Mouse (Mus musculus) CD4-positive, CD25-positive, alpha-beta regulatory T cell, adult 2 months (primary cell): ENCODE data around the gene Lama2.

Experiments
- DNase-seq: peaks from one replicate; pipeline ENCODE4 v3.0.0-alpha.2; 2012; ENCODE audit warnings: low read depth, low spot score

Lama2 gene

DNA sequence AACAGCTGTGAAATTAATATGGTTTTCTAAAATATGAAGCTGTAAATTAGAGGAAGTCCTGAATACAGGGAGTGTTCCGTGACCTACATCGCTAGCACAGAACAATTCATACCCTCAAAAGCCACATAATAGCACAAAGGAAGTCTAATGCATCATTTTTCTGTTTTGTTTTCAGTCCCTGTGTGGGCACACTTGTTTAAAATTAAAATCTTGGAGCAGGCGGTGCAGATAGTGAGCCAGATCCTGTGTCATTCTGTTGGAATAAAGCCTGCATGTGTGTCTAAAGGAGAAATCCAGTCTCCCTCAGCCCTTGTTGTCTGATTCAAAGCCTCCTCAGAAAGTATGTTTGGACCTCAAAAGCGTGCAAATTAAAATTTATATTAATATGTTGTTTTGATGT is 234.9 kb downstream of the Lama2 start:
- no peak for DNase-seq

DNA sequence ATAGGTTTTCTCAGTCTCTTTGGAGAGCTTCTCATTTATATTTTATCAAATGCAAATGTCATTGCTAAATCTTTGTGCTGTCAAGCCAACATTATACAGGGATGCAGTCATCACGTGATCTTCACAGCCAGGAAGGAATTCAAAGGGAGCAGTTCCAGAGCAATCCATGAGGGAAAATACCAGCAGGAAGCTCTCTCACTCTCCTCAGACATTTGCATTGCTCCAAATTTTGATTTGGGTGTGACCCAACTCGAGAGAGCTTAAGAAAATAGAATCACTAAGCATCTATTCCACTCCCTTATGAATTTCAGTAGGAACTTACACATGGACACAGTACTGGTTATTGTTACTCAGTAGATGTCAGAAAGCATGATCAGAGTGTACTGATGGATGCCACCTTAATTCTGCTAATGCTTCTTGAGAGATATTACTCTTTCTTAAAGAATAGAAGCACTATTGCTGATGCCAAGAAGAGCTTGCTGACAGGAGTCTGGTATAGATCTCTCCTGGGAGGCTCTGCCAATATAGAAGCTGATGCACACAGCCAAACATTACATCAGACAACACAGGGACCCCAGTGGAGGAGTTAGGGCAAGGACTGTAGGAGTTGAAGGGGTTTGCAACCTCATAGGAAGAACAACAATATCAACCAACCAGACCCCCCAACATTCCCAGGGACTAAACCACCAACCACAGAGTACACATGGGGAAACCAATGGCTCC is 236.5 kb downstream of the Lama2 start:
- no peak for DNase-seq

DNA sequence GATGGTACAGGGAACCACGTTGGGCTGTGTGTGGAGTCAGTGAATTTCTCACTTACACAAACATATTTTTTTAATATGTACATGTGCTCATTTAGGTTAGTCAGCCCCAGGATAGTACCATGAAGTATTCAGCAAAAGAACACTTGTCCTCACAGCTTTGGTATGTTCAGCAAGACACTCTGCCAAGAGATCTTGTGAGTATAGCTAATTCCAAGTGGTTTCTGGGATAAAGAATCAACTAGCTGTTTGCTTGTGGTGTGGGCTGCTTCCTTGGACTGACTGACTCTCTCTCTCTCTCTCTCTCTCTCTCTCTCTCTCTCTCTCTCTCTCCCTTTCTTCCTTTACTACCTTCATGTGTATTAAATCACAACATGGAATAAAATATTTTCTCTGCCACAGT is 241.3 kb downstream of the Lama2 start:
- no peak for DNase-seq

DNA sequence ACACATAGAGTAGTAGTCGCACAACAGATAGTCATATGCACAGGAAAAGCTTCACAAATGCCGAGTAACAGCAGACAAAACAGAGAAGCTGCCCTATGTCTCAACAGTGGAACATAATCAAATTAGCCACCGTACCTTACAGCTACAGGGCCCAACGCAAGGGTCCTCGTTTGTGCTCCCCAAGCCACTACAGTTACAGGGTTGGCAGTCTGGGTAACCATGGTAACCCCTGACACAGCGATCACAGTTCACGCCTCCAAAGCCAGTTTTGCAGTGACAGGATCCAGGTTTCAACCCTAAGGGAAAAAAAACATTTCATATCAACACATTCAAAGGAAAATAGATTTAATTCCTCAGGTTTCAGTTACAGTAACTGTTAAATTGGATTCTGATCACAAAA is 275.3 kb downstream of the Lama2 start:
- no peak for DNase-seq

DNA sequence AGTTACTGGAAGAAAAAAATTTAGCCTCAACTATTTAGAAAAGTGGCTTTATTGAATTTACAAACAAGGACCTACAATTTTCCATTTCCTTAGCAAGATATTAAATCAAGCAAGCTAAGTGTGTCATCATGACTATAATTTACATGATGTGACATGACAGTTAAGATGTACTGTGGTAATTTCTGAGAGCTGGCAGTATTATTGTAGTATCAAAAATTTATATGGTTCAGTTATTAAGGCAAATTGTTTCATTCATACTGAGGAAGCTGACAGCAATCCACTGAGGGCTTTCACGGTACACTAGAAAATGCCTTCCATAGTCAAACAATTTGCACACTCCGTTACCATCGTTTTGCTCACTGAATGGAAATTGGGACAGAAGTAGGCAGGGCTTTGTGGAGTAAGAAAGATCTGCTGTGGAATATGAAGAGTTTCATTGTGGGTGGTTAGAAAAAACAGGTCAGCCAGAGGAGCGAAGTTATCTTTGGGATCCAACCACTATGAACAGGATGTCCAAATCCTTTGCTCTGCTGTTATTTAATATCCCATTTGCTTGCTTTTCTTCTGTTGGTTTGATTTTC is 297.1 kb downstream of the Lama2 start:
- DNase-seq, result no peak

DNA sequence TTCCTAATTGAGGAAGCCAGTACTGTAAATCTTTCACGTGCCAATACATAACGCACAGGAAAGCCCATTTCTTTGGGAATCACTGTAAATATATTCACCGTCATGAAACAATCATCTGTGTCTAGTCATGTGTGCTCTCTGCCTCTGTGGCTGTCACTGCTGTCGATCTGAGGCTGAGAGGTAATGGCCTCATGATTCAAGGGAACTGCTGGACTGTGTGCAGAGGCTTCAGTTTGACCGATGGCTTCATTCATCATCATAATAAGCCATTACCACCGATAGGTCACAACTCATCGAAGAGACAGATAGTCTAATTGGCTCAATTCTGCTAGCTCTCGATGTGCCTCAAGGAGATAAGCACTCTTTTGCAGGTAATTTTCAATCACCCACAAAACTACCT is 312.1 kb downstream of the Lama2 start:
- DNase-seq, result no peak

DNA sequence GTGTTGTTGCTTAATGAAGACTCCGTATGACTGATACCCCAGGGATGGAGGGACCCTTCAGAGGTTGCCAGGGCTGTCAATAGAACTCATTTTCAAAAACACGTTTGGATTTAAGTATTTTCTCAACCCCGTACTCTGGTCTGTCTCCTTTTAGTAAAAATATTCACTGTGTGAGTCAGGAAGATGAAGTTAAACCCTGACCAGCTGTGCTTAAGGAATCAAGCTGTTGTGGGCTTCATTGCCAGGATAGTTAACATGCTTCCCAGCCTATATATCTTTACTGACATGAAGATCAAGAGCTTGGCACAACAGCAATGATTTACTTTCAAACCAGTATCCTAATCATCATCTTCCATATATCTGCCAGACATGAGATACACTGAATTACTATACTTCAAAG is 314.3 kb downstream of the Lama2 start:
- no peak for DNase-seq

DNA sequence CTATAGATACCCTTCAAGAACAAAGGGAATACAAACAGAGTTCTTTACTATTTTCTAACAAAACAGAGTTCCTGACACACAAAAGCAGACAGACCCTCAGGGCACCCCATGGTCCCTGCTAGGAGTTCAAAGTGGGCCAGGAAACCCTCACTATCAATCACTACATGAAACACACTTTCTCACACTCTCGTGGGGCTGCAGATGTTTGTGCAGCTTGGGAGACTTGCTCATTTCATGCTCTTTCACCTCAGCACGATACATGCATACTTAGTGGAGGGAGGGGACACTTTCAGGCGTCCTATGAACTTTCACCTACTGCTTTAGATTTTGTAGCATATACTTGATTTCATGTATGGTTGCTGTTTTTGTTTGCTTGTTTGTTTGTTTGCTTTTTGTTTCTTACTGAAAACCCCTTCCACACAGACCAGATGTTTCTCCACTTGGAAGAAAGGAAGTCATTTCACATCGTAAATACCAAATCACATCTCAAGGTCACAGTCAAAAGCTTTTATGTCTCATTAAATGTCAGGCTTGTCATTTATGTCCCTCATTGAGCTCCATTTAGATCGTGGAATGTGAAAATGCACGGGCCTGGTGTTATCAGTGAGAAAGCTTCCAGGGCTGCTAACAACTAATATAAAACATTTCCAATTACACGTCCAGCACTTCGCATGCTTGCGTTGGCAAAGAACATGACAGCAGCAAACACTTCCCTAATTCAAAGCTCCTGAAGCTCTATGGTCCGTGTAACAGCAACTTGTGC is 334.3 kb downstream of the Lama2 start:
- DNase-seq, result no peak

DNA sequence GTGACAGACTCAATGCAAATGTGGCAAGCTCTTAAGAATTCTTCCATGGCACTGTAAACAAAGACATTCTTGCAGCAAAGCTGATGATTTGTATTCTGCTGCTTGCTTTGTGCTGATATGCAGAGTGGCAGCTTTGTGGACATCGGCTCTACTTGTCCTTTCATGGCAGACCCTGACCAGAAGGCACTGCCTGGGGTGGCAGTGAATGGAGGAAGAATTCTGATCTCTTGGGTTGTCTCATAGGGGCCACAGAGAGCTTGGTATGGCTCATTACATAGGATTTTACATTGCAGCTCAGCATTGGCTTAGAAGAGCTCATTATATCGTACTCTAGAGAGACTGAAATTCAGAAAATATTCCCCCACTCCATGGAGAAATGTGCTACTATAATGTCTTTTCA is 352.1 kb downstream of the Lama2 start:
- no peak for DNase-seq

DNA sequence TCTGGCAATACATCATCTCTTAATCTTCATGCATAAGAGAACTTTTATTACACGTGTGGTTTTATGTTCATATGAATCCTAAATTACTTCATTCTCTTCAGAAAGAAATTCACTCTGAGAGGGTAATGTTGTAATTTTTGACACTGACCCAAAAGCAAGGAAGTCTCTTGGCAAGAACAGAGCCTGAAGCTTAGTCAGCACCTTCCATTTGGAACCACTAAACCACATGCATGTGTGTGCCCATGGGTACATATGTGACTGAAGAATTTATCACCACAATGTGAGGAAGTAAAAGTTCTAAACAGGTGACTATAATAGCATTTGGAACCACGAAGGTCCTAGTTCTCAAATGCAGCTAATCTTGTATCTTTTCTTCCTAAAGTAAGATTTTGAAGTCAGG is 353.7 kb downstream of the Lama2 start:
- no peak for DNase-seq

DNA sequence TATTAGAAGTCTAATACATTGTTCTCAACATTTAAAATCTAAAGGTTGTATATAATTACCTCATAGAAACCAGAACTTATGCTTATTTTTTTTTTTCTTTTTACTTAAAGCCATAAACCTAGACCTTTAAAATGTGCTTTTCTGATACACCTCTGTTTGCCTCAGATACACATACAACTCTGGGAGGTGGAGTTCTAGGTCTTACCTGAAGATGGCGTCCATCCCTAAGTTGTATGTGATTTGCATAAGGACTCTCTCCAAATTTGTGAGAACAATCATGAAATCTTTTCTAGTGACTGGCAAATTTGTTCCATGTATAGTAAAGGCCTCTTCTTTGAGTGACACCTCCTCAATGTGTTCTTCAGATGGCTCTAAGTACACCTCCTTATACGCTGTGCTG is 354.8 kb downstream of the Lama2 start:
- no peak for DNase-seq

DNA sequence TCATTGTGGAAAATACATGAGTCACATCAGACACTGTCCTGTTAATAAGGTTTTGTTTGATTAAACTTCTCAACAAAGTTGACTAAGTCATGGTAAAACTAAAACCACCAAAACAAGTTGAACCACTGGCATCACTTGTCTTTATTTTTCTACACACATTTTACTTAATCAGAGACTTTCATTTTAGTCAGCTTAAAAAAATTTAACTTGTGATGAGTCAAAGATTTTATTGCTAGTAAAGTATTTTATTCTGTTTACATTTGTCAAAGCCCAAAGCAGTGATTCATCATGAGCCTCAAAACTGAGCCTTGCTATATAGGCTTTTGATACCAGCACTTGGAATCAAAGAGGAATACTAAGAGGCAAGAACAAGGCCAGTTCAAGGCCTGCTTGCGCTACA is 369.8 kb downstream of the Lama2 start:
- DNase-seq, result no peak

DNA sequence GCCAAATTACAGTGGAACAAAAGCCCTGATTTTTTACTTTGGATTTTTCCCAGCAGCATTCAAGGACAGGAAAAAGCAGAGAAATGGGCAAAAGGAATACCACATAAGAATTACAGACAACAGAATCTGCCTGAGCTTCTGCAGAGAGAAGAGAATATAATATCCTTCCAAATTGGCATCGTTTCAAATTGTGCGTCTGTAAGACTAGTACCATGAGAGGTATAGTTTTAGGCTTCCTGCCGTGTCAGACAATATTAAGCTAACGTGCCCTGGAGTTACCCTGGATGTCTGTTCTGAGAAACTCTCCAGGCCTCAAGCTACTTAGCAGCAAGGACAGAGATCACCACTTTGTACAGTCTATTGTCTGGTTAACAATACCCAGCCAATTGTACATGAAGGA is 384.8 kb downstream of the Lama2 start:
- no peak for DNase-seq

DNA sequence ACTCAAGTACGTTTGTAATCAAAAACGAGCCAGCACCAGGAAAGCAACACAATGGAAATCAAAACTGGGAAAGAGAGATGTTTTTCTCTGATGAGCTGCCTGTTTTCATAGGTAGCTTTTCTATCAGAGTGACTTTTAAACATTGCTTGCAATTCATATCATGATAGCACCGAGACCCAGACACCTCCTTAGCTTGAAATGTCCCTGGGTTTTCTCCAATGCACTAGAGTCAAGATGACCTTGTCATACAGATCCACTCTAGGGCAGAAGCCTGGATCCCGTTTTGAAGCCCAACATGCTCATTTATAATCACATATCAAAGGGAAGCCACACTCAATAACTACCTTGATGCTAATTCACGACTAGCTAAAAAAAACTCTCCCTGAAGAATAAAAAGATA is 386.0 kb downstream of the Lama2 start:
- DNase-seq, result no peak

DNA sequence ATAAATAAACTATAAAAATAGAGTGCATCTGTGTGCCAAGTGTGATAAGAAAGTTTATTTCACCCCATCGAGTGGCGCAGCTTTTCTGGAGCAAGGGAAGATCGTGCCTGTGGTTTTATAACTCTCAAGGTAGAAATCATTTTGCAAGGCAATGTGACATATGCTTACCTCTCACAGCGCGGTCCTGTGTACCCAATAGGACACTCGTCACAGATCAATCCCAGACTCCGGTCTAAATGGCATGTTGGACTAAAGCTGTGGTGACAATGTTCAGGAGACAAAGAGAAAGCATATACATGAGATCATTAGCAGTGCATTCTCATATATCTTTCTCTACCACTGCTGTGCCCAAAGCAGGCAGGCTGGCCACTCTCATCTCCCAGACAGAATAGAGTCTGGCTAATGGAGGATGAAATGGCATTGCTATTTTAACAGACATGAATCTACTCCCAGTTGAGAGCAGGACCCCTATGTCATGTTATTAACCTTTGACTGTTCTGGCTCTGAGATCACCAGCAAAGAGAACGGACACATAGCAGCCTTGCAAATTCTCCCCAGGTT is 395.7 kb downstream of the Lama2 start:
- no peak for DNase-seq

DNA sequence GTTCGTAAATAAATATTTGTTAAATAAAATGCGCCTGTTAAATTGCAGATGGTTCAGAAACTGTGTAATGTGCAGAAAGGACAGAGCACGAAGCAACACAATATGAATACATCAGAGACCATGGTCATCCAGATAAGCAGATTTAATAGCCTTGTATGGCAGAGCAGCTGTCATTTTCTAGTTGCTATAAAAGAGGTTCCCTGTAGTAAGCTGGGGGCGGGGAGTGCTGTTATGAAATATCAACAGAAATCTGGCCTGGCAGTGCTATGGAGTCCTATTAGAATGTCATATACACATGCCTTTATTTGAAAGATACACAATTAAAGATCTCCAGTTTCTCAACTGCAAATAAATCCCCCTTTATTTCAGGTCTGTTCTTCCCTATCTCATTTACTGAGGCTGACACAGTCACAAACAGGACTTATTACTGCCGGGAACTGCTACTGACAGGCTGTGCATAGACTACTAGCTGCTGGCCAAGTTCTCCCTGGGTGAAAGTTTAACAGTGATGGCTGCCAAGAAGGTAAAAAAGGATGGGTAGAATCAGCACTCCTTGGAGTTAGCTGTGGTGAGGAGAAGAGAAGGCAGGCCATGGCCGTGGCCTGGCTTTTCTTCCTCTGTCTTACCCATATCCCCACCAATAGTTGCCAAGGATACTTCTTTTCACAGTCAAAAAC is 396.8 kb downstream of the Lama2 start:
- DNase-seq, result no peak

DNA sequence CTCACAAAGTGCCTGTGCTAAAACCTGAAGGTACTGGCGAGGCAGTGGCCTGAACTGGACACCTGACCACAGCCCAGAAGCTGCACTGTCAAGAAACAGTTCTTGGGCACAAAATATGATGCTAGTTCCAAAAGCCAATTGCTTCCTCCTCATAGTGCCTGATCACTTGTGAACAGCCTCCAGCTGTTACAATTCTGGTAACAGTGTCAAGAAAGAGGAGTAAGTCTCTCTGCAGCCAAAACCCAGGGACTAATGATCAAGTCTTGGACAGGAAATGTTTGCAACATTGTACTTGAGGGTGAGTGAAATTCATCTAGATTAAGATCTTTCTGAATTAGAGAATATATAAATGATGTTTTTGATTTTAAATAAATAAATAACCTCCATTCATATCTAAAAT is 399.9 kb downstream of the Lama2 start:
- no peak for DNase-seq

DNA sequence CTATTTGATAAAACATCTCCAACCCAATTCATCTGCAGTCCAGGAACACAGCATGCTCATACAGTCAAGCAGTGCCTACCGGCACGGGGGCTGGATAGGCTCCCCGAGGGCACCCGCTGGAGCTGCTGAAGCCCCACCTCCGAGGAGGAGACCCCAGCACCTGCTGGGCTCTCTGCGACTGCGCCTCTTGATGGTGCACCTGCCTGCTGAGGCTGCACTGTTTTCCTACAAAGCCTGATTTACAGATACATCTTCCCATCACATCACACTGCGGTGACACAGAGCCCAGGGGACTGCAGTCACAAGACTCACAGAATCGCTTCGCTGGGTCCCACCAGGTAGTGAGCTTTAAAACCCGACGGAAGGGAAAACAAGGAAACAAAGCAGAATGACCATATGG is 412.2 kb downstream of the Lama2 start:
- DNase-seq, result no peak

DNA sequence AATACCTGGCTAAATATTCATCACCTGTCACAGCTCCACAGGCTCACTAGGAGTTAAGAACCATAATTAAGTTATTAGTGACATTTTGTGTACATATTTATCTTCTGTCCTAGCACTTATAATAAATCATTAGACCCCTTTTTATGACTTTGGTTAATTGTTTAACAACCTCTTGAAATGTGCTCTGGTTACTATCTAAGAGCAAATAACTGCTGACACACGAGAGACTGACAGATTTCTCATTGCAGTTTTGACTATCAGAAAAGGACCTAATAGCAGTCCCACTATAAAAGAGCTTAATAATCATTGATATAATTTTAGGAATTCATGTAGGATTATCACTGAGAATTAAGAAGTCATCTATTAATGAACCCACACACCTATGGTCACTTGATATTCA is 421.1 kb downstream of the Lama2 start:
- DNase-seq, result no peak

DNA sequence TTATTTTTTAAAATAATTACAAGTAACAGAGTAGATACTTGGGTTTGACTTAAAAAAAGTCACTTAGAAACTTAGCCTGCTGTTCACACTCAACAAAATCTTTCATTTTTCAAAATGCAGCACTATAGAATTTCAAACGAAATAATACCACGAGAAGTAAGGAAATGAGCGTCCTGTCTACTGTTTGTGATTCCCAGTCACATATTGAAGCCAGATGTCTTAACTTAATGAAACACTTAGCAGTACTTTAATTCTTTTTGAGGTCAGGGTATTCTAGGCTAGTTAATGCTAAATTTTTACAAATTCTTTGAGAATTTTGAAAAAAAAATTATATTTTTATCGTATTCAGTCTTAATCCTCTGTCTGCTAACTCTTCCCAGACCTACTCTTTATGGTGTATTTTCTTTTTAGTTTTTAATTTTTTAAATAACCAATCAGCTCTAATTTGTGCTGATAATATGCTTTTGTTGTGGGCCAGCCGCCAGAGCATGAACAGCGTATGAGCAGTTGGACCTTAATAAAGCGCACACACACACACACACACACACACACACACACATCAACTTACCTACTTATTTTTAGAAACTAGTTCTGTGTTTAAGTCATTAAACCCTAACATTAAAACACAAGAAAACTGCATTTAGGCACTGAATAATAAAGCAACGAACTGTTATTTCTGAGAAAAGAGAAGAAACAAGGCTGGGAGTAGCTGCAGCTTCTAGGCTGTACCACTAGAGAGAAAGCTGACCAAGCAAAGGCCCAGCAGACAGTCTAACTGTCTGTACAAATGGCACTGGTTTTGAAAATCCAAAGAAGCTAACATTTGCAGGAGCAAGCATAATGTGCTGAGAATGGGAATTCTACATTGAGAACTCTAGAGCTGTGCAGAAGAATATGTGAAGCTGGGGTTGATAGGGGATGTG is 425.3 kb downstream of the Lama2 start:
- no peak for DNase-seq
